Mouse (Mus musculus): ENCODE results near the gene Zdhhc16.

DNA sequence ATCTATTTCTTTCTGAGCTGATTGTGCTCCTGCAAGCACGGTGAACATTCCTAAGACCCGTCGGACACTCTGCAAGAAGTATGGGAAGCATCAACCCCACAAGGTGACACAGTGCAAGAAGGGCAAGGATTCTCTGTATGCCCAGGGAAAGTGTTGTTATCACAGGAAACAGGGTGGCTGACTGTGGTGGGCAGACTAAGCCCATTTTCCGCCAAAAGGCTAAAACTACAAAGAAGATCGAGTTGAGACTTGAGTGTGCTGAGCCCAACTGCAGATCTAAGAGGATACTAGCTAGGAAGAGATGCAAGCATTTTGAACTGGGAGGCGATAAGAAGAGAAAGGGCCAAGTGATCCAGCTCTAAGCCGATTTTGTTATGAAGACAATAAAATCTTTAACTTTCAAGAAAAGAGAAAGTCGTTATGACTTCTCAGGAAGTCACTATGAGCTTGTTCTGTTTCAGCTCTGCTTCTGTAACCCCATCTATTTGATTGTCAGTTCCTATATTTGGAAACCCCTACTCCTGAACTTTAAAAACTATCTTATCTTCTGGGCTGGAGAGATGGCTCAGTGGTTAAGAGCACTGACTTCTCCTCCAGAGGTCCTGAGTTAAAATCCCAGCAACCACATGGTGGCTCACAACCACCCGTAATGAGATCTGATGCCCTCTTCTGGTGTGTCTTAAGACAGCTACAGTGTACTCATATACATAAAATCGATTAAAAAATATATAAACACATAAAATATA is 30.3 kb upstream of the Zdhhc16 start:
- TF ChIP-seq HCFC1 (IDR thresholded peaks at IDR 0.05; ENCODE audit: borderline replicate concordance, insufficient read depth, low read length): no peak
- TF ChIP-seq MAFK (IDR thresholded peaks at IDR 0.05; ENCODE audit: insufficient read depth, low read depth, low read length): no peak

Measured in ES-E14 (cell line).